Mouse (Mus musculus) embryonic stem cell, embryonic (primary cell): ENCODE data around the gene Agpat2.

Experiments
- CTCF ChIA-PET, 4 experiments: fragments of 300-600 bp in 2 of 4; fragments of 350-600 bp in 2 of 4; sonication (Branson Sonifier 250); formaldehyde crosslinking; loops; one replicate each; lab custom pipeline; 2022; ENCODE audit warnings: inconsistent platforms in 2 of 4; lab: Charles Lee
- POLR2A ChIA-PET, 4 experiments: fragments of 300-600 bp in 2 of 4; fragments of 350-600 bp in 2 of 4; sonication (Branson Sonifier 250); formaldehyde crosslinking; loops; one replicate each; lab custom pipeline; 2022; ENCODE audit warnings: antibody characterized with exemption in 4 of 4, inconsistent platforms in 1 of 4; lab: Charles Lee

The Agpat2 gene

GRCm38 (mm10) chr2:26556535-26556993, 47.7 kb downstream of the Agpat2 start:
- ChIA-PET POLR2A (interaction anchor here in 3 of 4 experiments (0.7 to 2.3 kb wide), 18 partner anchors 9 to 302 kb away, joined by 3 to 34 read pairs (median 4); partner anchors contain the start of genes Dnlz (in 1 of the 3), Fam69b (in 1 of the 3) and Sec16a (in 1 of the 3)), CTCF (interaction anchor here in 3 of 4 experiments (0.6 to 1.5 kb wide), 7 partner anchors 9 to 403 kb away, joined by 3 to 4 read pairs (median 3); no protein-coding TSS in a partner anchor)

DNA sequence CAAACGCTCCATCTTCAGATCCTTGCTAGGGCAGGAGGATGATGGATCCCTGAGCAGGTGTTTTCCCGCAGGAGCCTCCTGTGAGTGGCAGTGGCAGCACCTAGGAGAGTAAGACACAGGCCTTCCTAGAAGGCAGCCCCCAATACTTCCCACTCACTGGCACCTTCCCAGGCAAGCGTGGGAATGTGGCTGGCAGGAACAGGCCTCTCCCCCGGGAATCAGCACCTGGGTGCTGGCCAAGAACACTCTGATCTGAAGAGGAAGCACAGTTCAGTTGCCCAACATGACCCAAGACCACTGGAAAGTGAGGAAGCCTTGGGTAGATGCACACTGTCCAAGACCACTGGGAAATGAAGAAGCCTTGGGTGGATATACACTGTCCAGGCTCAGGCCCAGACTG, 49.1 kb downstream of the Agpat2 start:
- ChIA-PET POLR2A (interaction anchor here in 3 of 4 experiments (0.5 to 2.3 kb wide), 10 partner anchors 8 to 423 kb away, joined by 3 to 34 read pairs (median 6); partner anchors contain the start of gene Sec16a (in 2 of the 3)), CTCF (interaction anchor here in 2 of 4 experiments (0.6 to 1.5 kb wide), 3 partner anchors 96 to 655 kb away, joined by 3 to 4 read pairs (median 3); no protein-coding TSS in a partner anchor)

- POLR2A ChIA-PET = interaction anchor here in 2 of 4 experiments (1.1 to 3.6 kb wide), 9 partner anchors 12 to 111 kb away, joined by 3 to 22 read pairs (median 5); partner anchors contain the start of gene Sec16a (in 1 of the 2)
- CTCF ChIA-PET = interaction anchor here in 1 of 4 experiments (1.3 kb wide), 1 partner anchor 195 kb away, joined by 3 read pairs; no protein-coding TSS in a partner anchor
These were observed 50.3 kb downstream of the Agpat2 start for GRCm38 (mm10) chr2:26553904-26554303.

DNA sequence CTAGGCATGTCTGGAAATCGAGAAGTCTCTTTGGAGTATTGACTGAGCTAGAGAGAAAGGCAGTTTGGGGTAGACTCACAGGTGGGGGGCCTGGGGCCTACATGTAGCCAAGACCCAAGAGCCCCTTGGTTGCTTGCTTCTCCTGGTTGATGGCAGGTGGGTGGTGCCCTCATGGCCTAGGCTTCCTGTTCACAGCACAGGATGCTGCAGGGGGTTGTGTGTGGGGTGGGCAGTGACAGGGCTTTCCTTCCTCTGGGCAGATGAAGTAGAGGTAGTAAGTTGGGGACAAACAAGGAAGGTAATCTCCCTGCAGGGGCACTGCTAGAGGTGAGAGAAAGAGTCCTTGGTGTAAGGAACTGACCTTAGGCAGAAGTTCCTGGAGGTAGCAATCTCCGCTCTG, 52.2 kb downstream of the Agpat2 start:
- ChIA-PET POLR2A (interaction anchor here (0.5 to 3.6 kb wide), 22 partner anchors 9 to 1324 kb away, joined by 3 to 22 read pairs (median 4); partner anchors contain the start of gene Sec16a (in 2 of the 4)), CTCF (interaction anchor here in 1 of 4 experiments (1.2 kb wide), 1 partner anchor 227 kb away, joined by 3 read pairs; no protein-coding TSS in a partner anchor)

DNA sequence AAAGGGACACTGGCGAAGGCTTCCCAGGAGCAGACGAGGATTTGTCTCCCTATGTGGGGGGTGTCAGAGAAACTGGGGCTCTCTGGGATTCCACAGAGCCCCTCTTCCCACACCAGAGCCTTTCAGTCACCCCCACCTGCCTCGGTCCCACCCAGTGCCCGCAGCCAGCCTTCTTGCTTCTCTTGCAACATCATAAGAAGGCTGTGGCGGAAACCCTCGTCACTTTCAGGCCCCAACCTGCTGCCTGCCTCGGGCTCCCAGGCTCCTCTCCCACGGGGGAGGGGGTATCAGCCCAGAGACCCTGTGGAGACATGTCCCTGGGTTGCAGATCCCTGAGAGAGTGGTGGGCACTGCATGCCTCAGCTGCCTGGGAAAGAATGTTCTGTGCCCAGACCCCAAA, 52.8 kb downstream of the Agpat2 start:
- ChIA-PET CTCF (interaction anchor here in 2 of 4 experiments (0.6 to 1.0 kb wide), 2 partner anchors 10 to 733 kb away, joined by 3 to 4 read pairs; no protein-coding TSS in a partner anchor), POLR2A (interaction anchor here (0.6 to 3.6 kb wide), 14 partner anchors 11 to 169 kb away, joined by 3 to 22 read pairs (median 4); partner anchors contain the start of gene Sec16a (in 2 of the 4))

- CTCF ChIA-PET = interaction anchor here in 2 of 4 experiments (0.5 to 1.0 kb wide), 3 partner anchors 11 to 732 kb away, joined by 3 to 4 read pairs (median 3); no protein-coding TSS in a partner anchor
- POLR2A ChIA-PET = interaction anchor here in 3 of 4 experiments (0.6 to 2.3 kb wide), 9 partner anchors 9 to 226 kb away, joined by 3 to 6 read pairs (median 3); no protein-coding TSS in a partner anchor
These were observed 53.4 kb downstream of the Agpat2 start for GRCm38 (mm10) chr2:26550777-26551176.

DNA sequence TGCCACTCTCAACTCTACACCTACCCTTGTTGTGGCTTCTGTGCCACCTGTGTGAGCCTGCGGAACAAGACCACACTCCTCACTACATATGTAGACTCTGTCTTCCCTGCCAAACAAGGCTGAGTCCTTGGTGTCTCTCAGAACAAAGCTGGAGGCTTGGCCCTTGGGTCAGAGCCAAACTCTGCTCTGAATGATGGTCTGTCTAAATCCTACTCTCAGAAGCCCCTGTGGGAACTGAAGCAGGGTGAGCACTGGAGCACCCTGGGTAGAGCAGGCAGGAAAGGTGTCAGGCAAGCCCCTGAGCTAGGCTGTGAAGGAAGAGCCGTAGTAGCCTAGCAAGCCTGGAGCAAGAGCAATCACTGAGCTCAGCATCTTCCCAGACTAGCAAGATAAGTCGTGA, 54.0 kb downstream of the Agpat2 start:
- CTCF ChIA-PET = interaction anchor here in 3 of 4 experiments (0.5 to 1.0 kb wide), 3 partner anchors 11 to 244 kb away, joined by 3 to 4 read pairs (median 3); no protein-coding TSS in a partner anchor
- POLR2A ChIA-PET = interaction anchor here in 3 of 4 experiments (0.6 to 2.3 kb wide), 12 partner anchors 9 to 225 kb away, joined by 3 to 6 read pairs (median 3); no protein-coding TSS in a partner anchor

GRCm38 (mm10) chr2:26549801-26550200, 54.4 kb downstream of the Agpat2 start:
- ChIA-PET POLR2A (interaction anchor here in 3 of 4 experiments (0.8 to 4.3 kb wide), 9 partner anchors 10 to 104 kb away, joined by 3 to 20 read pairs (median 3); no protein-coding TSS in a partner anchor), CTCF (interaction anchor here in 1 of 4 experiments (0.8 kb wide), 1 partner anchor 100 kb away, joined by 3 read pairs; no protein-coding TSS in a partner anchor)

GRCm38 (mm10) chr2:26547481-26547880, 56.7 kb downstream of the Agpat2 start:
- CTCF ChIA-PET = interaction anchor here in 2 of 4 experiments (0.8 to 1.1 kb wide), 3 partner anchors 43 to 394 kb away, joined by 3 to 4 read pairs (median 3); partner anchors contain the start of gene Inpp5e (in 1 of the 2)

DNA sequence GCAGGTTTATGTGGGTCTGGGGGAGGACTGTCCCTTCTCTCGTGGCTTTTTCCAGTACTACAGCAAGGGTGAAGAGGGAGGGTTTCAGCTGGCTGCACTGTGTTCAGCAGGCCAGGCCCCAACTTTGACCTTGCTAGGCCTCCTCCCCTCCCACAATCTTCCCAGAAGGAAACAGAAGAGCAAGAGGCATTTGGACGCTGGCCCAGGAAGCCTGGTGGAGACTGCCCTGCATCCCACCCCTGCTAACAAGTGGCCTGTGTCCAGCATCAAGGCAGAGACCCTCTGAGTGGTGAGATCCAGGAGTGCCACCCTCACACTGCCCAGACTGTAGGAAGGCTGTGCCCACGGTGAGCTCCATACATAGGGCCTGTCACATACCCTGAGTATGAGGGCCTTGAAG, 60.0 kb downstream of the Agpat2 start:
- POLR2A ChIA-PET = interaction anchor here in 2 of 4 experiments (0.8 to 1.9 kb wide), 8 partner anchors 9 to 135 kb away, joined by 3 to 8 read pairs (median 3); partner anchors contain the start of genes Gm20532 (in 1 of the 2) and Inpp5e (in 1 of the 2)
- CTCF ChIA-PET = interaction anchor here in 1 of 4 experiments (0.6 to 2.2 kb wide), 2 partner anchors 61 to 219 kb away, joined by 4 read pairs; no protein-coding TSS in a partner anchor

More at GRCm38 (mm10) chr2:26547481-26547880, 56.7 kb downstream of the Agpat2 start:
- POLR2A ChIA-PET = interaction anchor here in 3 of 4 experiments (0.9 to 4.3 kb wide), 14 partner anchors 9 to 249 kb away, joined by 3 to 20 read pairs (median 4); partner anchors contain the start of genes Notch1 (in 1 of the 3) and Sec16a (in 1 of the 3)

GRCm38 (mm10) chr2:26543768-26544167, 60.4 kb downstream of the Agpat2 start:
- ChIA-PET POLR2A (interaction anchor here in 3 of 4 experiments (0.8 to 1.9 kb wide), 12 partner anchors 9 to 135 kb away, joined by 3 to 8 read pairs (median 3); partner anchors contain the start of genes Gm20532 (in 1 of the 3), Inpp5e (in 1 of the 3) and Sec16a (in 1 of the 3)), CTCF (interaction anchor here in 2 of 4 experiments (0.5 to 2.2 kb wide), 3 partner anchors 61 to 350 kb away, joined by 3 to 4 read pairs (median 4); no protein-coding TSS in a partner anchor)

GRCm38 (mm10) chr2:26543155-26543554, 61.1 kb downstream of the Agpat2 start:
- ChIA-PET POLR2A (interaction anchor here in 3 of 4 experiments (0.8 to 1.9 kb wide), 11 partner anchors 10 to 134 kb away, joined by 3 to 8 read pairs (median 3); partner anchors contain the start of genes Gm20532 (in 1 of the 3), Inpp5e (in 1 of the 3) and Sec16a (in 1 of the 3)), CTCF (interaction anchor here in 2 of 4 experiments (0.5 to 2.2 kb wide), 3 partner anchors 31 to 349 kb away, joined by 3 to 4 read pairs (median 3); no protein-coding TSS in a partner anchor)
